Mouse (Mus musculus) cerebellum, postnatal 36 days (tissue): Measurements from ENCODE around the gene Arpc5.

Source experiments
- DNase-seq, 2 experiments: peaks; one replicate each; pipeline ENCODE4 v3.0.0; 2021 to 2022; ENCODE audit warnings: mixed read lengths in 2 of 2

The Arpc5 gene

DNA sequence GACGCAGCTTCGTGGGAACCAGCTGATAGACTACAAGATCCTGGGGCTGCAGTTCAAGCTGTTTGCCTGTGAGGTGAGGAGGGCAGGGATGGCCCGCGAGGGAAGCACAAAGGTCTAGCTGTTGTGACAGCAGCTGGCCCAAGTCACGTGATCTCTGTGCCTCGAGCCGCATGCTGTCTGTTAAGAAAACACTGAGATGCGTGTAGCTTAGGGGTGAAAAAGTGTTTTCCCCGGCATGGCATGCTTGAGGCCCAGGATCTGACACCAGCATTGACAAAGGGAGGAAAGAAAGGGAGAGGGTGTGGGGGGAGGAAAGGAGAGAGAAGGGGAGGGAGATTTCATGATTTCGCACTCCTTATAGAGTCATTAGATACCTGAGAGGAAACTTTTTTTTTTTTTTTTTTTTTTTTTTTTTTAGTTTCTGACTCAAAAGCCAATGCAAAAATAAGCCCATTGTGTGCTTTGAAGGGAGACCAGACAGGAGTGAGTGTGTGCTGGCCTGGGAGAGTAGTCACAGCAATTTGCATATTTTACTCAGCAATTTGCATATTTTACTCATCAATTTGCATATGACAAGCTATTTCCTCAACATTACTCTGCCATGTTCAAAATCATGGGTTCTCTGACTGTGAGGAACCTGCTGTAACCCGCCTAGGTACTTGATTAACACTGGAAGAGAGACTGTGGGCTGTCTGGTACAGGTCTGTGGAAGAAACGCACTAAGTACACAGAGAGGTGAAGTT lies 50.9 kb downstream of the Arpc5 start:
- DNase-seq: no peak

GRCm38 (mm10) chr1:152817794-152818193 lies 51.5 kb downstream of the Arpc5 start:
- DNase-seq: no peak

GRCm38 (mm10) chr1:152819558-152819957 lies 53.2 kb downstream of the Arpc5 start:
- no peak for DNase-seq

DNA sequence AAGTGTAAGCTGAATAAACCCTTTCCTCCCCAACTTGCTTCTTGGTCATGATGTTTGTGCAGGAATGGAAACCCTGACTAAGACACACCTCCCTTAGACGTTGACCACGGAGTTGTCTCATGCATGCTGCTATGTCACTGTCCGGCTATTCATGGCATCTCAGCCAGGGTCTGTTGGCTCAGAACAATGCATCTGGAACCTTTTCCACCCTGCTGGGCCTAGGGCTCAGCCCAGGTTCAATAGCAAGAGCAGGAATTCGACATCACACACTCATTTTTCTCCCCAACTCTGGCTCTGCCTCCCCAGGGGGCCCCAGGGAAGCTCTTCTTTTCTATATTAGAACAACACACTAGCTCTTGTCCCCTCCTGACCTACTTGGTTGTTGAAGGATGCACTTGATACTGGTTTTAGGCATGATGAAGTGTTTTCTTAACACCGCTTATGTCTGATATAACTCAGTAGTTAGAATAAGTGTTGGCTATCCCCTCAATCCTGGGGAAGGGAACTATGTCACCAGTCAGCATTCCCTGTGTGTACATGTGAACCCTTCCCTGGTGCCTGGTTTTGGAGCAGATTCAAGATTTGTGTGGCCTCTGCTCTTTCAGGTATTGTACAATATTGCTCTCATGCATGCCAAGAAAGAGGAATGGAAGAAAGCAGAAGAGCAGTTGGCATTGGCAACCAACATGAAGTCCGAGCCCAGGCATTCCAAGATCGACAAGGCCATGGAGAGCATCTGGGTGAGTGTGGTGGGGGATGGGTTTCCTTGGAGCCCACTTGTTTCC lies 54.8 kb downstream of the Arpc5 start:
- no peak for DNase-seq

DNA sequence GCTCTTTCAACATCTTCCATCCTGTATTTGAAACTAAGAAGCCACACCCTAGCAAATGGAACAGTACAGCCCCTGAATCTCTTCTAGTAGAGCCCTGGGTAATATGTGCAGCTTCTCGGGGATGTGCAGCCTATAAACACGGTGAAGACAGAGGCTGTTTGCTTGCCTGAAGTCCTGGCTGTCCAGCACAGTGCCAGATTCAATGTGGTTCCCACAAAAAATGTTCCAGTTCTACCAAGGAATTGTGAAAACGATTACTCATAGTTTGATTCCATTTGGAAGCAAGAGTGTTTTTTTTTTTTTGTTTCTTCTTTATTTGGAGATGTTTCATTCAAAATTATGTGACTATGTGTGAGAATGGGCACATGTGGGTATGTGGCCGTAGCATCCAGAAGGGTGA lies 55.4 kb downstream of the Arpc5 start:
- no peak for DNase-seq

GRCm38 (mm10) chr1:152824206-152824605 lies 57.9 kb downstream of the Arpc5 start:
- no peak for DNase-seq
